Mouse (Mus musculus): Measurements from ENCODE around the gene Cdk6.

Gene Cdk6

GRCm38 (mm10) chr5:3571266-3571665 is 230.0 kb downstream of the Cdk6 start, which contains the start of gene 1700109H08Rik:
Gene 1700109H08Rik, plus strand, starts transcription at chr5:3571566.
- DNase-seq (ENCODE audit: low spot score), result no peak

- DNase-seq (ENCODE audit: low spot score), result no peak
Measured at GRCm38 (mm10) chr5:3574825-3575224, 233.5 kb downstream of the Cdk6 start.

GRCm38 (mm10) chr5:3577939-3578338 is 236.7 kb downstream of the Cdk6 start:
- DNase-seq (ENCODE audit: low spot score), result no peak

GRCm38 (mm10) chr5:3579066-3579465 is 237.8 kb downstream of the Cdk6 start:
- no peak for DNase-seq (ENCODE audit: low spot score)
